Mouse (Mus musculus) adrenal gland (tissue): ENCODE data around the gene Arhgap15.

ENCODE experiments used
- intact Hi-C: fragments of 180-260 bp; cut with DNase I; formaldehyde crosslinking; loops from one replicate; pipeline ENCODE4 v1.15.1; 2025

Arhgap15 gene

DNA sequence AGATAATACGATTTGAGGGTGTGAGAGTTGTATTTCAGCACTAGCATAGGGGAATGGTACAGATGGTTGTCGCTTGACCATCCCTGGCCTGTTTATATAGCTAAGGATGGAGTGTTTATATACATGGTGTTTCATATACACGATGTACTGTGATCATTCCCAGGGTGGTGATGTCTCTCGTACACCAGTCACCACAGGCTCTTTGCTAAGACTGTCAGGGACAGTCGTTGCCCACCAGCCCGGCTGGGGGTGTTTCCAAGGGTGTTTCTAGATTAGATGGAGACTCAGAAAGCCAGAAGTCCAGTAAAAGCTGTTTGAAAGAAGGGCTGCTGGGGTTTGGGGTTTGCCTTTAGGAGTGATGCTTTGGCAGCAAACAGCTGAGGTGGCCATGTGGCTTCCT, 165.5 kb downstream of the Arhgap15 start:
- intact Hi-C loops: no loop called here

DNA sequence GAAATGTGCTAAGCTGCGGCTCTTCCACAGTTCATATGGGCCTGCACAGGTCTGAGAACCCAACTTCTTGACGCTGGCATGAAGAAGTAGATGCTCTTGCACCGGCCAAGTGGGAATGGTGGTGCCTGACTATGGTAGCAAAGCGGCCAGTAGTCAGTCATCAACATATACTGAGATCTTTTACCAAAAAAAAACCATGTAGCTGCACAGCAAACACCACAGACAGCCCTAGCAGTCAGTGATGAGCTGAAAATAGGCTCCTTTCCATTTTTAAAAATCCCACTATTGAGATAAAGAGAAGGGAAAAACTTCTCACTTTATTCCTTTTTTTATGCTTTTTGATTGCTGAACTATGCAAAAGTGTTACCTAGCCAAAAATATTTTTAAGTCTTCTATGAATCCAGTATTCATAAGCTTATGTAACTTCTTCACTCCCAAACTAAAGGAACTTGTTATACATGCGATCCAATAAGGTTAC, 175.3 kb downstream of the Arhgap15 start:
- intact Hi-C loops: no loop called here

DNA sequence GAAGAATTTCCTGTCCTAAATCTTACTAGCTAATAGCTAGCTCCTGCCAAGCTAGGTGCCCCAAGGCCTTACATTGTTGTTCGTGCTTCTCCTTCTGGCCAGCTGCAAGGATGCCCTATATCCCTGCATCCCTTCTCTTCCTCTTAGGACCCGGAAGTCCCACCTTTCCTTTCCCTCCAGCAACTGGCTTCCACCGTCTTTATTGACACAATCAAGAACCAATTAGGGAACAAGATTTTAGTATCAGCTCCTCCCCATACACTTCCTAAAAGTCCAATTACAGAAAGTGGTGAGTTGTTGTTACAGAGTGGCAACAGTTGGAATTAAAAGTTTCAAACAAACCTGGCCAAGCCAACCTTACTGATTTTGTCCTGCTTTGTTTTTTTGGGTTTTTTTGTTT, 183.1 kb downstream of the Arhgap15 start:
- intact Hi-C loops: no loop called here

DNA sequence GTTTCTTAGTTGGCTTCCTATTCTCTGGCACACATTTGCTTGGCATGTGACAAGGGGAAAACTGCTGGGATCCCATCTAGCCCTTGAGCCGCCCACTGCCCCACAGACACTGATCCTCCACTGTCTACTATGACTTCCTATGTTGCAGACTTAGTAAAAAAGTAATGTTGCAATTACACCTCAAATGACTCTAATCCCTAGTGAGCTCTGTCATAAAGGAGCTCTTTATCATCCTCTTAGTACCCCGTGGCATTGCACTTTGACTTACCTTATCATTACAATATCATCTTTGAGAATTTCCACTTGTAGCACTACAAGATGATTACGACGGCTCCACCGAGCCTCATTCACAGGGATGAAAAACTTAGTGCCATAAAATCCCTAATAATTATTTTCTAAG, 190.6 kb downstream of the Arhgap15 start:
- intact Hi-C loops: no loop called here

DNA sequence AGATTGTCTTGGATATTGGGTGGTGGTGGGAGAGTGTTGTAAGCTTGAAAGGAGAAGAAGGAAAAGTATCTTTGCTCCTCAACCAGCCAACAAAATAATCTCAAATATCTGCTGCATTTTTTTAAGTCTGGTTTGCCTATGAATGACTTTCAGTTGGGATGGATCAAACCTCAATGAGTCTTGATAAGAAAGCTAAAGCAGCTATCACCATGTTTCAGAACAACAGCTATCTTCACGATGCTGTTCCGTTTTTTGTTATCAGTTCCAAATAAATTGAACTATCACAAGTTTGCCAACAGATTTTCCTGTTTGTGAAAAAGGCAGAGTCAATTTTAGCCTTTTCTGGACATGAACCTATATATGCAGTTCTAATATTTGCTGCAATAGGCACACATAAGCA, 197.1 kb downstream of the Arhgap15 start:
- intact Hi-C loops: no loop called here

DNA sequence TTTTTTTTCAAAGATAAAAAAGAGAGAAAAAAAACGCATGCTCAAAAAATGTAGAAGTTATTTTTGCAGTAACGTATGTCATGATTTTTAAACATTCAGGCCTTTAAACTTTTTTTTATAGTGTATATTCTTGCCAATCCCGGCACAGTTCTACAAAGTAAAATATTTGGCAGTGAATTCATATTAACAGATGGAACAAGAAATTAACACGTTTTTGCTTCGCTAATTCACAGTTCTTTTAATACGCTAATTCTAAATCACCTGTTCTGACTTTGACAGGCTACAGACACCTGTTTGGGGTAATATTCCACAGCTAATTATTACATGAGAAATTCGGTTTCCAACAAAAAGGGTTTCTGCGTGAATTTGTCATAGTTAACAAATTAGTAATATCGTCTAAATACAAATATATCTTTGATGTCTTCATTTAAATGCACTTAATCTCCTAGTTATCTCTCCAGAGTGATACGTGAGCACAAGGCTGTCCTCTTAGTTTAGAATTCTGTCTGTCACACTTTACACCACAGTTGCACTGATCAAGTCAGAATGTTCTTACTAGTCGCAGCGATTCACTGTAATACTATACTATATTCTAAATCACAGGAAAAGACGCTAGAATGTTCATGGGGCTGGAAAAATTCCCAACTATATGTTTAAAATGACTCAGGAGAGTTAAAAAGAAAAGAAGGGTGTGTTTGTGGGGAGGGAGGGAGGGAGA, 201.3 kb downstream of the Arhgap15 start:
- intact Hi-C loops: no loop called here

DNA sequence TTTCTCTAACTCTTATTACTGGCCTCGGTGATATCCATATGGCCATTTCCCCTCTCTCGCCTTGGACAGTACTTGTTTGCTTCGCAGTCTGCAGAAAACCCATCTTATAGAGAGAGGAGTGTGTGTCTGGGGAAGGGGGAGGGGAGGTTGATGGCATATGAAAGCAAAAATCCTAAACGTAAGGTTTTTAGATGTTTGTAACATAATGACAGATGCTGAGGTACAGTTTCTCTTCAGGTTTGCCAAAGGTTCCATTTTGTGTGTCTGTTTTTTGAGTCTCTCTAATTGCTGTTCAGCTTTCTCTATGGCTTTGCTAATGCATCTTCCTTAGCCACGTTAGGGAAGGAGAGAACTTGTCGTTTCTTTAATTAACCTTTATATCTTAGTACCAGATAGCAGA, 202.1 kb downstream of the Arhgap15 start:
- intact Hi-C loops: no loop called here

DNA sequence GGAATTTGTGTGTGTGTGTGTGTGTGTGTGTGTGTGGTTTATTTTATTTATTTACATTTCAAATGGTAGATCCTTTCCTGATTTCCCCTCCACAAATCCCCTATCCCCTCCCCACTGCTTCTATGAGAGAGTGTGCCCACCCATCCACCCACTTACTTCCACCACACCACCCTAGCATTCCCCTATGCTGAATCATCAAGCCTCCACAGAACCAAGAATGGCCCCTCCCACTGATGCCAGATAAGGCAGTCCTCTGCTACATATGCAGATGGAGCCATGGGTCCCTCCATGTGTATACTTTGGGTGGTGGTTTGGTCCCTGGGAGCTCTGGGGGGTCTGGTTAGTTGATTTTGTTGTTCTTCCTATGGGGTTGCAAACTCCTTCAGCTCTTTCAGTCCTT, 210.6 kb downstream of the Arhgap15 start:
- intact Hi-C loops: no loop called here

DNA sequence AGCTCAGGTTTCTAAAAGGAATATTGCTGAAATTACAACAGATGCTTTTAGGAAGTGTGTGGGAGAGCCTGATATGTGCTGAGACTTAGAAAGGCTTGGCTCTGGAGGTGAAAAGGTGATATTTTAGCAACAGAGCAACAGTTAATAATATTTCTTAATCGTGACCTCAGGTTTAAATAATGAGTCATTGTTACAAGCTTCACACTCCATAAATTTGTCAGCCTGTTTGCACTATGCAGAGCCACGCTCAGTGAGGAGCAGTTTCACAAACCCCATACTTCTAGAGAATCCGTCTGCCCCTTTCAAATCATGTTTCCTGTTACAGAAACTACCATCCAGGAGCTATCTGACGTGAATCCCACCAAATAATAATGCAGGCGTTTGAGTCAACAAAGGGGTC, 213.8 kb downstream of the Arhgap15 start:
- intact Hi-C loops: no loop called here

DNA sequence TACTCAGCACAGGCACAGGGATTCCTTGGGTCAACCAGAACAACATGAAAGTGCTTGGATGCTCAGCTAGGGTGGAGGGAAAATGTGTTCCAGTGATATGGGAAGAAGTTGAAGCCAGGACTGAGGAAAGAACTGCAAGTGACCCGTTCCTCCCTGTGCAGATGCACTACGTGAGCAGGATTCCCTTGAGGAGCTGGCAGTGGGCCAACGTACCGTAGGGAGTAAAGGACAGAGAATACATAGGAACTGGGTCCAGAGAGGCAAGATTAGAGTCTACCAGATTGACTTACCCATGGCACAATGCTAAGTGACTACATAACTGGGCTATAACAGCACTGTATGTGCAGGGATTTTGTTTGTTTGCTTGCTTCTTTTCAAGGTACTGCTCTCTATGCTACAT, 220.0 kb downstream of the Arhgap15 start:
- intact Hi-C loops: no loop called here

DNA sequence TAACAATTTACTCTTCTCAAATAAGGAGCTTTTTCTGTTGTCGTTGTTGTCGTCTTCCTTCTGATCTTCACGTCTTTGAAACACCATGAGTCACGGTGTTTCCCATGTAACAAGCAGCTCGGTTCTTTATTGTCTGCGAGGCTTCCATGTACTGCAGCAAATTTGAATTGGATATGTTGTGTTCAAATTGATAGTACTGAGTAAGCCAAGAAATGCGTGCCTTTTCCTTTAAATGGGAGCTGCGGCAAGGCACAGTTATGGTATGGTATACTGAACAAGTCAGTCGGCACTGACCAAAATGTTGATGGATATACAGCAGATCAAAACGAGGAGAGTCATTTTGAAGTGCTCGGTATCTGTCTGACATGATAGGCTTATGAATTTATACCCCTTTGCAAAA, 229.1 kb downstream of the Arhgap15 start:
- intact Hi-C loops: no loop called here

DNA sequence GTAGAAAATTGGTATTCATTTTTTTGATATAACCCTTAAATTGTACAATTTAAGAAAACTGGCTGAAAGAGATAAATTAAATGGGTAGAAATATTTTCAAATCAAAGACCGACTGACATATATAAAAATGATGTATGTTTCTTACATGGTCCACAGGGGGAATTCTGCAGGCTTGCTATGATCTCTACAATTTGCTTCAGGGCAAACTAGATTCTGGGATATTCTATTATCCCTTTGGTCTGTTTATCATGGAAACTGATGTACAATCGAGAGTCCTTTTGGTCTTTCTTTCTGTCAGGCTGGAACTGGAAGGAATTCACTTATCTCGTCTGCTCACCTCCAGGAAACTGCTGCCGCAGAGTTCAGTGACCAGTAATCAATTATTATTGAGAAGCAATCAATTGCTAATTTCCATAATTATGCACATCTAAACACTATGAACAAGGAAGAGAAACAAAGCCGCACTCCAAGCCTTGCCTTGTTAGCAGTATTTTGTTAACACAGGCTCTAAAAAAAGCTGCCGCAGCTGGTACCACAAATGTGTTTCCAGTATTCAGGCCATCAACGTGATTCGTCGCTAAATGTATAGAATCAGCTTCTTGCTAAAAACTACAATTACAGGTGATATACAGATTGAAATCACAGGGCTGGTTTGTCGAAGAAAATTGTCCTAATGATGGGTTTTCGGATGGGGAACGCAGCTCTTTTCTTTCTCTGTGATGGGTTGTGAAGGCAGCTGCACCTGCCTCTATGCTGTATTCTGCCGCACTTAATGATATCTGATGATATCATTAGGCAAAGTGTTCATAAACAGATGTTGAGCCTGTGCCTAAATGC, 229.8 kb downstream of the Arhgap15 start:
- intact Hi-C loops: no loop called here

DNA sequence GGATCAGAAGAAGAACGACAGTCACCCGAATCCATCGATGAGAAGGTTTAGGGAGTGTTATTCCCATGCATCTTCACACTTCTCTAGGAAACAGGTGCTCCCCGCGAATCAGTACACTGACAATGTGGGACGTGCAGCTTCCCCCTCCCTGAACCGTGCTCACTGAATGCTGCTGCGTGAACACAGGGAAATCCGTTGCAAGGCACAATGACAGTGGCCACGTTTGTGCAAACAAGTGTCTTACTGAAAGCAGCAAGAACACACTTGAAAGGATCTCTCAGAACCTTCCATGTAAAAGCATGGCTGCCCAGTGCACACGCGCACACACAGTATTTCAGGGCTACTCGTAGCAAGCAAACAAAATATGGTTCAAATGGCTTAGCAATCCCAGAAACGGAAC, 237.4 kb downstream of the Arhgap15 start:
- intact Hi-C loops: no loop called here

DNA sequence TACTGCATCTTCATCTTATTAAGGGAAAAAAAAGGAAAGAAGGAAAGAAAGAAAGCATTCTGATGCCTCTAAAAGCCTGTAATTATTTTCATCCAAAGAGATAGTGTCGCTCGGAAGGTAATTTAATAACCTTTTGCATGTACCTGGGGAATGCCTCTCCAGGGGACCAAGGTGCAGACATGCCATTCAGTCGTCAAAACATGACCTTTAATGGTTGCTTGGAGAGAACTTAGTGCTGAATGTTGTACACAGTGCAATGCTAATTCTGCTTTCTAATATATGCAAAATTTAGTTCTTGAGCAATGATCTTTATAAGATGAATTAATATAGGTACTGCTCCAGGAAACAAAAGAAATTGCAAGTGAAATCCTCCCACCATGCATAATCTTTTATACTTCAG, 239.3 kb downstream of the Arhgap15 start:
- intact Hi-C loops: no loop called here

DNA sequence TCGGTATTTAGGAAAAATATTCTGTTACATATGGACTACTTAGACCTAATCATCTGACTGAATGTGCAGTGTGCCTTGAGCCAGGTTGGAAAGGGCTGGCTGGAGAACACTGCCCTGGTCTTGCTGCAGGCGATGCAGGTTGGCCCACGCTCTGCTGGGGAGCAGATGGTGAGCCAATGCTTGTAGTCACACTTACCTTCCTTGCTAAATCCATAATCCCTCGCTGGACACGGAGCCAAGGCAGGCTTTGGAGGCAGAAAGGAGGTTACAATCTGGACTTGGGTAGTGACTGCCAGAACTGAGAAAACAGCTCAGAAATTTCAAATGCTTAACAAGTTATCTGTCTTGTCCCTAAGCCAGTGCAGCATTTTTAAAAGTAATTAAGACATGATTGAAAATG, 241.2 kb downstream of the Arhgap15 start:
- intact Hi-C loops: no loop called here

DNA sequence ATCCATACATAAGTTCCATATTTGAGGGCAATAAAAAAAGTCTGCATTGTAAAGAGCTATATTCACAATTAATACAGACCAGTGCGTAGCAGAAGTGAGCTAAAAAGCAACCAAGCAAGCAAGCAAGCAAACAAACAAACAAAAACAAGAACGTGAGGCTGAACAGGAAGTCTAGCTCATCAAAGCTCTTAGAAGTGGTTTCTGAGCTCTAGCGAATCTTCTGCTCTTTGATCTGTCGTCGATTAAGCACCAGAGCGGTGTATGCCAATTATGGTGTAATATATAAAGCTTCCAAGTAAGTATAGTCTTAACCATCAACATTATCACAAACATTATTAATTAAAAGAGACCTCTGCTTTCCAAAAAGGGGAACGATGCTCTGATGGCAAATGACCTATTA, 243.9 kb downstream of the Arhgap15 start:
- intact Hi-C loops: no loop called here

DNA sequence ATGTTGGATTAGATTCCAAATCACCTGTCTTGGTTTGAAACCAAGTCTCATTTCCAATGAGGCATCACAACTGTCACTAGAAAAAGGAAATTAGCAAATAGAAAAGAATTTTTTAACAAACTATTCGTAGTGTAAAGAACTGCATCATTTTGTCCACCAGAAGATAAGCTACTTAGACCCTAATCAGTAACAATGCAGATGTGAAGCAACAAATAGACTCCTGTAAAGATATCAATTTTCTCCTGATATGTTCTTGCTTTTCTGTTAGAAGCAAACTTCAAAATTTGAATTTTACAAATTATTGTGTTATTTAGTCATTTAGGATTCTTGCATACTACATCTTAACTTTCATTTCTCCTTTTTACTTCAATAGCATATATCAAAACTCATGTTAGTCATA, 253.8 kb downstream of the Arhgap15 start:
- intact Hi-C loops: no loop called here

DNA sequence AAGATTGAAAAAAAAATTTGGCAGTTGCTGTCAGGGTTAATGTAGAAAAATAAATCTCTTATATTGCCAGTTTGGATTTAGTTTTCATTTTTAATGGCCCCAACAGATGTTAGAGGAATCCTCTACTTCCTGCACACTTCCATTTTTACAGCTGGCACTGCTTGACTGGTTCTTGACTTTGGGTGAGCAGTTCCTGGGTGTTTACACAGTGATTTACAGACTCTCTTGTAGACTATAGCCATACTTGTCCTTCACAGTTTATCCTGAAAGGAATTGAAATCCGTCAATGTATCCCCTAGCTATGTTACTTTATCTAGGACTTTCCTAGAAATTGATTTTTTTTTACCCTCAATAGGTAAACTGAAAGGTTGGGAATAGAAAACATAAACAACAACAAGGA, 261.6 kb downstream of the Arhgap15 start:
- intact Hi-C loops: no loop called here

DNA sequence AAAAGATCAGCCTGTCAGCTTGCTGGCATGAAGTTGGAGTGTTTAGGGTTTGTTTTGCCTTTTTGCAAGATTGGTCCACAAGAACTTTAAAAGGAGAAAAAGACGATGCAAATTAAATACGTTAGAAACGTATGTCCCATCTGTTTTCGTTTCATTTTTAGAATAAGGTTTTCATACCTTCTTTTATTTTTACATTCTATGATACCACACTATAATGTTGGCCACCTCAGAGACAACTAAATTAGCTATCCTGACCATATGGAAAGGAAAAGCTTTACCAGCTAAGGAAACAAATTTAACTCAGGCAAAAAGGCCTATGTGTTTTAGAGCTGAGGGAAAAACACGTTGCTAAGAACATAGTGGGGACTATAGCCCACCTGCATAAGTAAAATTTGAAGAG, 264.8 kb downstream of the Arhgap15 start:
- intact Hi-C loops: no loop called here

DNA sequence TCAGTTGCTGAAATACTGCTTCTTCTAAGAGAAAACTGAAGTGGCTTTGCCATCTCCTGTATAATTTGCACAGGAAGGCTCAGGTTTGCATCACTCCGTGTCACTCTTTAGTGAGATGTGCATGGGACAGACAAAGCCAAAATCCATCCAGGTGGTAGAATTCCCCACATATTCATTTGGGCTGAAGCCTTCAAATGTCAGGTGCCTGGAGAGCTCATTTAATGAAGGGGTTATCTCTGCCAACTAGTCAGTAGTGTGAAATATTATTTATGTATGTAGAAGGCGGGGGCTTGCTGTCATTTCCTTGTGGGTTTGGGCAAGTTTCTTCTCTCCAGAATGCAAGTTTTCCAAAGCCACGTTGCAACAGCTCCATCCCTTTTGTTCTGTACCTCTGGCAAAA, 268.1 kb downstream of the Arhgap15 start:
- intact Hi-C loops: no loop called here

DNA sequence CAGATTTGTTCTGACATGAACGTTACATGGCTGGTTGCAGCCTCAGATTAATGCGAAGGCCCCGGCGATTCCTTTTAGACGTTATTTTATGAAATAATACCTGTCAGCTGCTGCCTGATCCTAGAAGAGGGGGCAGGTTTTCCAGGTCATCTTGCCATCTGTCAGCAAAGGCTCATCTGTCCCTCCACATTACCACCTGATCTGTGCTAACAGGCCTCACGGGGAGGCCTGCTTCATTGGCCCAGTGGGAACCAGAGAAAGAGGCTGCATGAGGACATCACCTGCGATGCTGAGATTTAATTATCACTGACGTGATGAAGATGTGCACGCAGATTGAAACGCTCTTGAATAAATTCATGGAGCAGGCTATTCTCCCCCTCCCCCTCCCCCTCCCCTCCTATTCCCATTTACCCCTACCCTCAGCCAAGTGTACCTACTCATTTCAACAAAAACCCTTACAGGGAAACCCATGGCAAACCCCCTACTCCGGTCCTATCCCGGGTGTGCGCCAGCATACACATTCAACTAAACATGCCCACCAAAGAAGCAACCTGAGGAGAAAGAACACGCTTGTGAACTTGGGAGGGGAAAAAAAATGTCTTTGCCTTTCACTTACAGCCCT, 268.9 kb downstream of the Arhgap15 start:
- intact Hi-C loops: no loop called here

DNA sequence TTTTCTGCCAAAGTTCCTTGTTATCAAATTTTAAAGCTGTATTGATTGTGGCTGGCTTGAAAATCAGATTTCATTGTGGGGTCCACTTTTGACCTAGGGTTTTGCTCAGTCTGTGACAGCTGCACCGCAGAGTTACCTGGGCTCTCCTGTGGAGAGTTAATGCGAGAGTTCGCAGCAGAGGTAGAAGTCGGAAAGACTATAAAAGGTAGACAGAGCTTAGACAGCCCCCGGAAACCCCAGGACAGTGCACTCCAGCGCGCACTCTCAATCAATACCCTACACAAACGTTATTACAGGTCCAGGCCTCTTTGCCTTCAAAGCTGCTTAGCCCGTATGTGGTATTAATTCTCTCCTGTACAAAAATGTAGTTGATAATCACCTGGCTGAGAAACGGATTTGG, 269.4 kb downstream of the Arhgap15 start:
- intact Hi-C loops: no loop called here
